Mouse (Mus musculus) ovary, adult 2 months (tissue): Measurements from ENCODE around the gene Olfr615. TPM values are rescaled to one million over a fixed set of nuclear protein-coding genes. Genes with fewer than 3 reads are reported as not detected.

Experiments used
- polyA plus RNA-seq: library from polyadenylated mRNA; depleted of rRNA; stranded (reverse); fragments of >200 nt; gene quantifications from 2 replicates; pipeline ENCODE4 v1.2.3, GENCODE M21; 2012; rRNA removed

The Olfr615 gene
- not detected in 2 replicates for polyA plus RNA-seq

DNA sequence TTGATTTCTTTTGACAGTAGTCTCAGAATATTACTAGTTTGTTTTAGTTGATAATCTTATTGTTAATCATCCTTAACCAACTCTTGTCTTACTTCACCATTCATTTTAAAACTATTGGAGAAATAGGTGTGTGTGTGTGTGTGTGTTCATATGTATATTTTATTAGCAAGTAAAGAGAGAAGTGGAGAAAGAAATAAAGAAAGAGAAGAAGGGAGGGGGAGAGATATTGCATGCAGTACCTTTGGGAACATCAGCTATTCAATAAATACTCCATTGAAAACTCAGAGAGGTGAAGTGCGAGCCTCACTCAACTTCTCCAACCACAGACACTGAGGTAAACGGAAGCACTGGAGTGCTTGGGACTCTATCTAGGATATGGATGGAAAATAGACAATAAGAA is at the start of gene Olfr615:
TSS of gene Olfr615 (plus strand) at position 301 of the 400 bp plus-strand sequence.

DNA sequence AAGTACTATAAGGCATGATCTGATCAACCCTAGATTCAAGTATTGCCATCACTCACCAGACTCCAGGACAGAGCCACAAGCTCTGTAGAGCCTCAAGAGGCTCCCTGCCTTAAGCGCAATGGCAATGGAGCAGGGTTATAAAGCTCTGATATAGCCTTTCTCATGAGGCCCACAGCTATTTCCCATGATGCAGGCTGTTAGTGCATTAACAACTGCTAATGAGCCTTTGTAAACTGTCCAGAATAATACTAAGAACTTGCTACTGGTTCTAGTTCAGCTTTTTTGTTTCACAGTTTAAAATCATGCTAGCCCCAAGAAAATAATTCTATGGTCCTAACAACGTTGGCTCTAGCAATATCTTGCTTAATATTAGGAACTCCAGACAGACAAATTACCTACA is 43.9 kb upstream of the Olfr615 start, which contains the start of gene Olfr610:
TSS of gene Olfr610 (minus strand) at position 101 of the 400 bp plus-strand sequence.

DNA sequence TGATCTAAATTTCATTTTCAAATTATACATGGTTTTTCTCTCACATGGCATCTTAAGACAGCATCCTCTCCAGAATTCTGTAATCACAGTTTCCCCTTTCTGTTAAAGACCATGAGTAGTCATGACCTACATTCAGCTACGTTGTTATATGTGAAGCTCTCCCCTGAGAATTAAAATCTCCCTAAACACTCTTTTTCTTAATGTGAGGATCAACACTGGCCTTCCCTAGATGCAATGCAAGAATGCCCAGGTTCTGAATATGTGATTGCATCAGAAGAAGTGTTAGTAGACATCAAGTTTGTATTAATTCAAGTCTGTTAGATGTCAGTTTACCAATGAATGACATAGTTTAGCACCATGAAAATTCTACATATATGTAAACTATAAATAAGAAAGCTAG is 35.1 kb upstream of the Olfr615 start, which contains the start of gene Olfr611:
TSS of gene Olfr611 (minus strand) at position 101 of the 400 bp plus-strand sequence.

GRCm38 (mm10) chr7:103542617-103543016 is 13.3 kb upstream of the Olfr615 start, which contains the start of gene Olfr612:
Olfr612 (minus strand) TSS chr7:103542717.

GRCm38 (mm10) chr7:103547774-103548173 is 8.1 kb upstream of the Olfr615 start, which contains the start of gene Olfr613:
Olfr613 (plus strand) TSS chr7:103548074.

DNA sequence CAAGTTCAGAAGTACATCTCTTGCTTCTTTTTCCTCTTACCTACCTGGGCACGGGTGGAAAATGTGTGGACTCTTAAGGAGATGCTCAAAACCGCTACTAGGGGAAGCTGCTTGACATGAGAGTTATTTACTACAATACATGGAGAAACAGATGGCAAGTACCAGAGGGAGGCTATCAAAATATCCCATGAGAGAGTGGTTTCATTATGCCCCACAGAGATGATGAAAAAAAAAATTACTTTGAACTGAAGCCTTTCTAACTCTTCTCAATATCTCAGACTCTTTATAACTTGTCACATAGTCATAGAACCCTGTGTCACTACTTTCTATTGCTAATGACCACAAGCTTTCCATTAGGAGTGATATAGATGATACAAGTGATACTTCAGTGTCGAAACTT is 13.2 kb downstream of the Olfr615 start, which contains the start of gene Olfr616:
TSS of gene Olfr616 (minus strand) at position 101 of the 400 bp plus-strand sequence.

DNA sequence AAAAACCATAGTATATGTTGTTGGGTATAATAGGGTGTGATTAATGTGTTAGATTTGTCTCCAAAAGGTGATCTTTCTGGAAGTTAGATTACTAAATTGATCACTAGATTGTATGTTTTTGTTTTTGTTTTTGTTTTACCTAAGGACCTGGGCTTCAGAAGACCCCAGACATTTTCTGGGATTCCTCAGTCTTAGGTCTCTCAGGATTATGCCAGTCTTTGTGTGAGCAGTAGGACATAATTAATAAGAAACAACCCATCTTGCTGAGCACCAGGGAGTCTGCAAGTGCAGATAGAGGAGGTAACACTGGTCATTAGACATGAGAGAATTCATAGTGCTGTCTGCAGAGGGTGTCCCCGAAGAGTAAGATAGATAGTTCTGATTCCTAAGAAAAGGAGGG is 16.9 kb downstream of the Olfr615 start, which contains the start of gene Olfr617:
TSS of gene Olfr617 (plus strand) at position 301 of the 400 bp plus-strand sequence.

DNA sequence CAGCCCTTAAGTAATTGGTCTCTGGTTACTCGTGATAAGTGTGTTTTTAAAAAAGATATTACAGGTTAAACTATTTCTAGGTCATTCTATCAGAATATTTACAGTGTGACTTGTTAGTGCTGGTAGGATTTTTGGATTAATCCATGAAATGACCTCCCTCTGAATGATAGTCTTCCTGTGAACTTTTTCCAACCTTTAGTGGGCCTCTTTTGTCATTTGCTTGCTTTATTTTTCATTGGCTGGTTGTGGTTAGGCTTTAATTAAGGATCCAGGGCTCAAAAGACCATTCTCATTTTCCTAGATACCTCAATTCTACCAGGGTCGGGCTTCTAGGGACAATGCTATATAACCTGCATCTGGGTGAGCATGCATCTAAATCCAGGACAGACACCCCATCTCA is 33.9 kb downstream of the Olfr615 start, which contains the start of gene Olfr618:
TSS of gene Olfr618 (plus strand) at position 301 of the 400 bp plus-strand sequence.

DNA sequence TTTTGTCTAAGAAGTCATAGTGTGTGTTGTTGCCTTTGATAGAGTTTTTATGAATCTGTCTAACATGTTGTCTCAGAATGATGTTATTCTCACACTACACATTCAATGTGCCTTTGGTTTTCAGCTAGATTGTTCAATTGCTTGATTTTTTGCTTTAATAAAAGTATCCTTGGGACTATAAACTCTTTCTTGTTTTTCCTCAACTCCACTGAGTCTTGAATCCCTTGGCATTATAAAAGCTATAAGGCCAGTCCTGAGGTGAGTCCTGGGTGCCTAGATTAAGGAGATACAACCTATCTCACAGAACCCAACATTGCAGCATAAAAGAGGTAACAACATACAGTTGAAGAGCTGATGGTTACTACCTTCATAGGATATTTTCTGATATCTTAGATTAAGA is 44.4 kb downstream of the Olfr615 start, which contains the start of gene Olfr619:
TSS of gene Olfr619 (plus strand) at position 301 of the 400 bp plus-strand sequence.

DNA sequence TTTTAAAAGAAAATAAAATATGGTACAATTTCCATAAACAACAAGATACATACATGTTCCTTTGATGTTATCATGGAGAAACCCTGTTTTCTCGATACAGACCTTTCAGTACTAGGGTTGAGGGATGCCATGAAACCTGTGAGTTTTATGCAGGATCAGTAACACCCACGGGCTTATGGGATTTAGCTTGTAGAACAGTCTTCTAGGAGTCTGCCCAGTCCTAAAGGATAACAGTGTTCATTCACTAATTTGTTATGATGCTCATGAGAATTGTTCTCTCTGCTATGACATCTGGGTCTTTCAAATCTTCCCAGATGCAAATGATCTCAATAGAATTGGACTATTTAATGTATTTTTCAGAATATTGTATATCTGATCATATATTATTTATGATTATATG is 56.6 kb downstream of the Olfr615 start, which contains the start of gene Olfr620:
TSS of gene Olfr620 (minus strand) at position 101 of the 400 bp plus-strand sequence.

Other genes starting within 250 kb of the Olfr615 start
- gene Olfr597, start 239.8 kb upstream of the Olfr615 start, polyA plus RNA-seq: not detected in 2 replicates
- gene Olfr598, start 232.5 kb upstream of the Olfr615 start, polyA plus RNA-seq: not detected in 2 replicates
- gene Olfr599, start 220.2 kb upstream of the Olfr615 start, polyA plus RNA-seq: not detected in 2 replicates
- not detected in 2 replicates for gene Olfr600, start 206.4 kb upstream of the Olfr615 start, polyA plus RNA-seq
- not detected in 2 replicates for gene Olfr601, start 193.4 kb upstream of the Olfr615 start, polyA plus RNA-seq
- gene Olfr603, start 169.9 kb upstream of the Olfr615 start, polyA plus RNA-seq: not detected in 2 replicates
- 0.07 TPM in 1 of 2 replicates, not detected in the other for gene Usp17lc, start 141.0 kb upstream of the Olfr615 start, polyA plus RNA-seq
- gene Olfr605, start 110.6 kb upstream of the Olfr615 start, polyA plus RNA-seq: not detected in 2 replicates
- gene Olfr606, start 107.0 kb upstream of the Olfr615 start, polyA plus RNA-seq: not detected in 2 replicates
- not detected in 2 replicates for gene Olfr607, start 91.9 kb upstream of the Olfr615 start, polyA plus RNA-seq
- not detected in 2 replicates for gene Olfr608, start 86.2 kb upstream of the Olfr615 start, polyA plus RNA-seq
- not detected in 2 replicates for gene Olfr609, start 58.0 kb upstream of the Olfr615 start, polyA plus RNA-seq
- not detected in 2 replicates for gene Olfr610, start 44.0 kb upstream of the Olfr615 start, polyA plus RNA-seq
- not detected in 2 replicates for gene Olfr611, start 35.2 kb upstream of the Olfr615 start, polyA plus RNA-seq
- not detected in 2 replicates for gene Olfr612, start 13.4 kb upstream of the Olfr615 start, polyA plus RNA-seq
- not detected in 2 replicates for gene Olfr613, start 8.0 kb upstream of the Olfr615 start, polyA plus RNA-seq
- gene Olfr616, start 13.1 kb downstream of the Olfr615 start, polyA plus RNA-seq: not detected in 2 replicates
- not detected in 2 replicates for gene Olfr617, start 17.0 kb downstream of the Olfr615 start, polyA plus RNA-seq
- not detected in 2 replicates for gene Olfr618, start 34.0 kb downstream of the Olfr615 start, polyA plus RNA-seq
- gene Olfr619, start 44.5 kb downstream of the Olfr615 start, polyA plus RNA-seq: not detected in 2 replicates
- gene Olfr620, start 56.5 kb downstream of the Olfr615 start, polyA plus RNA-seq: not detected in 2 replicates
- not detected in 2 replicates for gene Olfr622, start 86.6 kb downstream of the Olfr615 start, polyA plus RNA-seq
- not detected in 2 replicates for gene Olfr623, start 107.6 kb downstream of the Olfr615 start, polyA plus RNA-seq
- gene Olfr624, start 115.1 kb downstream of the Olfr615 start, polyA plus RNA-seq: not detected in 2 replicates
- gene Olfr625-ps1, start 126.6 kb downstream of the Olfr615 start, polyA plus RNA-seq: not detected in 2 replicates
- gene Olfr243, start 158.6 kb downstream of the Olfr615 start, polyA plus RNA-seq: not detected in 2 replicates
- gene Olfr628, start 174.3 kb downstream of the Olfr615 start, polyA plus RNA-seq: not detected in 2 replicates
- gene Olfr629, start 188.9 kb downstream of the Olfr615 start, polyA plus RNA-seq: not detected in 2 replicates
- gene Olfr630, start 201.3 kb downstream of the Olfr615 start, polyA plus RNA-seq: not detected in 2 replicates
- gene Olfr69, start 215.5 kb downstream of the Olfr615 start, polyA plus RNA-seq: not detected in 2 replicates
- not detected in 2 replicates for gene Olfr68, start 223.6 kb downstream of the Olfr615 start, polyA plus RNA-seq
- not detected in 2 replicates for gene Olfr67, start 235.7 kb downstream of the Olfr615 start, polyA plus RNA-seq